Mouse (Mus musculus) MEL (cell line): ENCODE results near the gene Lmo1.

ENCODE experiments used
- CTCF ChIP-seq, 3 experiments: IDR thresholded peaks in 2 of 3; conservative IDR thresholded peaks in 1 of 3; 2 replicates each; pipeline ENCODE4 v1.5.1; 2011 to 2012; ENCODE audit warnings: low read length in 3 of 3, low read depth in 2 of 3, mild to moderate bottlenecking in 2 of 3, improper control_type of control experiment in 1 of 3, inconsistent platforms in 1 of 3, mixed read lengths in 1 of 3, moderate library complexity in 1 of 3; ENCODE audit not compliant: control insufficient read depth in 1 of 3, insufficient read depth in 1 of 3, poor library complexity in 1 of 3, severe bottlenecking in 1 of 3
- ETS1 ChIP-seq: IDR thresholded peaks from 2 replicates; pipeline ENCODE4 v1.6.1; 2012; ENCODE audit warnings: low read depth, mild to moderate bottlenecking, inconsistent platforms, low read length, improper control_type of control experiment, moderate library complexity
- GATA1 ChIP-seq: IDR thresholded peaks from 2 replicates; pipeline ENCODE4 v1.6.1; 2011; ENCODE audit warnings: low read depth, low read length, improper control_type of control experiment
- MAZ ChIP-seq: IDR thresholded peaks from 2 replicates; pipeline ENCODE4 v1.6.1; 2012; ENCODE audit warnings: low read depth, mild to moderate bottlenecking, inconsistent platforms, low read length, improper control_type of control experiment
- POLR2A ChIP-seq, 2 experiments: IDR thresholded peaks; 2 replicates each; pipeline ENCODE4 v1.6.1; 2011 to 2012; ENCODE audit warnings: low read length in 2 of 2, mild to moderate bottlenecking in 2 of 2, control low read depth in 1 of 2, improper control_type of control experiment in 1 of 2, low read depth in 1 of 2, moderate library complexity in 1 of 2; ENCODE audit not compliant: control insufficient read depth in 1 of 2, insufficient read depth in 1 of 2, poor library complexity in 1 of 2
- POLR2AphosphoS5 ChIP-seq: IDR thresholded peaks from 2 replicates; pipeline ENCODE4 v1.6.1; 2012; ENCODE audit warnings: low read depth, borderline replicate concordance, mild to moderate bottlenecking, inconsistent platforms, low read length, moderate library complexity, mixed read lengths
- SMC3 ChIP-seq: IDR thresholded peaks from 2 replicates; pipeline ENCODE4 v1.6.1; 2011; ENCODE audit warnings: low read depth, low read length, improper control_type of control experiment
- TAL1 ChIP-seq: IDR thresholded peaks from 2 replicates; pipeline ENCODE4 v1.6.1; 2012; ENCODE audit warnings: mild to moderate bottlenecking, inconsistent platforms, low read length, moderate library complexity, mixed read lengths
- TBP ChIP-seq: IDR thresholded peaks from 2 replicates; pipeline ENCODE4 v1.8.0; 2011; ENCODE audit warnings: low read depth, low read length, improper control_type of control experiment
- UBTF ChIP-seq: IDR thresholded peaks from 2 replicates; pipeline ENCODE4 v1.6.1; 2012; ENCODE audit warnings: low read depth, mild to moderate bottlenecking, inconsistent platforms, low read length, improper control_type of control experiment, moderate library complexity, borderline replicate concordance; ENCODE audit not compliant: insufficient read depth
- ZC3H11A ChIP-seq: IDR thresholded peaks from 2 replicates; pipeline ENCODE4 v1.6.1; 2012; ENCODE audit warnings: low read depth, mild to moderate bottlenecking, inconsistent platforms, low read length, improper control_type of control experiment

- no peak for TF ChIP-seq ETS1
- TF ChIP-seq UBTF, result no peak
- TF ChIP-seq SMC3, result no peak
- TF ChIP-seq TBP, result no peak
- no peak for TF ChIP-seq ZC3H11A
- TF ChIP-seq POLR2AphosphoS5, result no peak
- TF ChIP-seq CTCF (IDR thresholded peaks at IDR 0.05 in 2 of 3, conservative IDR thresholded peaks at IDR 0.05 in 1 of 3; ENCODE audit: control insufficient read depth in 1 of 3, insufficient read depth in 1 of 3, low read depth in 2 of 3, low read length in 3 of 3, poor library complexity in 1 of 3, severe bottlenecking in 1 of 3), result no peak
- no peak for TF ChIP-seq GATA1
- no peak for TF ChIP-seq POLR2A (IDR thresholded peaks at IDR 0.05; ENCODE audit: control insufficient read depth in 1 of 2, insufficient read depth in 1 of 2, low read depth in 1 of 2, low read length in 2 of 2, poor library complexity in 1 of 2)
- no peak for TF ChIP-seq TAL1
- no peak for TF ChIP-seq MAZ
These were observed 941 bp upstream of the Lmo1 start for GRCm38 (mm10) chr7:109175670-109176625.
